Mouse (Mus musculus) kidney, adult 2 months (tissue): ENCODE data around the gene Rnf115.

Experiments
- CTCF ChIP-seq: fragments of 200-500 bp; conservative IDR thresholded peaks from 2 replicates; pipeline ENCODE4 v1.5.1; 2011; ENCODE audit warnings: low read depth, mild to moderate bottlenecking, control low read depth, low read length, moderate library complexity, mixed read lengths; ENCODE audit not compliant: insufficient read depth, insufficient read length
- POLR2A ChIP-seq: fragments of 200-500 bp; IDR thresholded peaks from one replicate; pipeline ENCODE4 v1.6.1; 2011; ENCODE audit warnings: low read depth, low read length, control low read depth

- TF ChIP-seq CTCF (peak; percentile 40), POLR2A (no peak)
Measured at GRCm38 (mm10) chr3:96690298-96690697, 37.2 kb upstream of the Rnf115 start.
